Mouse (Mus musculus) liver, embryonic 16.5 days (tissue): ENCODE results near the gene Klf13. TPM values are rescaled to one million over a fixed set of nuclear protein-coding genes. Genes with fewer than 3 reads are reported as not detected.

Experiments
- ATAC-seq: fragments of 200-750 bp; cut with Nextera tagmentation; 2 replicates; pipeline ENCODE4 v1.8.0; 2017; ENCODE audit warnings: low read depth, mild to moderate bottlenecking, moderate number of reproducible peaks, moderate library complexity
- H3K27ac ChIP-seq: fragments of 300-500 bp; sonication (generic); 2 replicates; pipeline ENCODE4 v1.5.1; 2014; ENCODE audit warnings: mild to moderate bottlenecking, low read length
- H3K27me3 ChIP-seq: fragments of 300-500 bp; sonication (generic); 2 replicates; pipeline ENCODE4 v1.6.1; 2014; ENCODE audit warnings: low read depth, low read length, mixed read lengths; ENCODE audit not compliant: control insufficient read depth, insufficient read depth
- H3K36me3 ChIP-seq: fragments of 300-500 bp; sonication (generic); 2 replicates; pipeline ENCODE4 v1.6.1; 2014; ENCODE audit warnings: mild to moderate bottlenecking; ENCODE audit not compliant: control insufficient read depth, insufficient read depth
- H3K4me1 ChIP-seq: fragments of 300-500 bp; sonication (generic); 2 replicates; pipeline ENCODE4 v1.6.1; 2014; ENCODE audit warnings: low read depth, low read length, mixed read lengths; ENCODE audit not compliant: control insufficient read depth
- H3K4me2 ChIP-seq: fragments of 300-500 bp; sonication (generic); 2 replicates; pipeline ENCODE4 v1.6.1; 2014; ENCODE audit warnings: low read depth, low read length, mixed read lengths
- H3K4me3 ChIP-seq: fragments of 300-500 bp; sonication (generic); 2 replicates; pipeline ENCODE4 v1.5.1; 2014; ENCODE audit warnings: low read depth, mild to moderate bottlenecking, low read length
- H3K9ac ChIP-seq: fragments of 300-500 bp; sonication (generic); 2 replicates; pipeline ENCODE4 v1.6.1; 2014; ENCODE audit warnings: low read depth, low read length
- H3K9me3 ChIP-seq: fragments of 300-500 bp; sonication (generic); replicated peaks from 2 replicates; pipeline ENCODE4 v1.6.1; 2016; ENCODE audit warnings: low read length; ENCODE audit not compliant: control insufficient read depth
- WGBS: fragments of 180-500 bp; shearing (Covaris S2); extraction: QIAGEN DNeasy Blood & Tissue Kit; methylation state at CpG from one replicate; pipeline ENCODE4 v1.1.7; 2014; ENCODE audit not compliant: insufficient replicate concordance; 5-methylcytosine and 5-hydroxymethylcytosine counted together
- polyA plus RNA-seq: library from polyadenylated mRNA; unstranded; fragments of >200 nt; fragmentation: Nextera tagmentation; extraction: Ambion mirVana; gene quantifications from 2 replicates; pipeline ENCODE4 v1.2.1, GENCODE M21; 2015

Klf13 gene
- polyA plus RNA-seq, 1 experiment from 2014 or later, result 16.6 TPM

DNA sequence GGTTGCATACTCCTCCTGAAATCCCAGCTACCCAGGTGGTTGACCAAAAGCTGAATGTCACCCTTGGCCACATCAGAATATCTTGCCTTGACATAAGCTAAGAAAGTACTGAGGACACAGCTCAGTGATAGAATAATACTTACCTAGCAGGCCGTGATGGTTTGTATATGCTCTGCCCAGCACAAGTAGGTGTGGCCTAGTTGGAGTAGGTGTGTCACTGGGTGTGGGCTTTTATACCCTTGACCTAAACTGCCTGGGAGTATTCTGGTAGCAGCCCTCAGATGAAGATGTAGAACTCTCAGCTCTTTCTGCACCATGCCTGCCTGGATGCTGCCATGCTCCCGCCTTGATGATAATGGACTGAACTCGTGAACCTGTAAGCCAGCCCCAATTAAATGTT lies 6.3 kb downstream of the Klf13 start:
- 55% methylated on average over 3 of the region's 3 CpGs for WGBS
- no peaks in the 10 kb centered on the region for H3K36me3 ChIP-seq
- ATAC-seq, result 0 out of 2 replicates have a peak, but pooled peaks have one; percentile 11
- no peak overlapping the region for H3K4me2 ChIP-seq
- H3K4me1 ChIP-seq, result peaks cover 77% of the 10 kb centered on the region
- H3K9me3 ChIP-seq, result no peaks in the 10 kb centered on the region
- no peak overlapping the region for H3K27ac ChIP-seq
- H3K4me3 ChIP-seq, result no peak overlapping the region
- no peaks in the 10 kb centered on the region for H3K27me3 ChIP-seq
- H3K9ac ChIP-seq, result no peak overlapping the region

DNA sequence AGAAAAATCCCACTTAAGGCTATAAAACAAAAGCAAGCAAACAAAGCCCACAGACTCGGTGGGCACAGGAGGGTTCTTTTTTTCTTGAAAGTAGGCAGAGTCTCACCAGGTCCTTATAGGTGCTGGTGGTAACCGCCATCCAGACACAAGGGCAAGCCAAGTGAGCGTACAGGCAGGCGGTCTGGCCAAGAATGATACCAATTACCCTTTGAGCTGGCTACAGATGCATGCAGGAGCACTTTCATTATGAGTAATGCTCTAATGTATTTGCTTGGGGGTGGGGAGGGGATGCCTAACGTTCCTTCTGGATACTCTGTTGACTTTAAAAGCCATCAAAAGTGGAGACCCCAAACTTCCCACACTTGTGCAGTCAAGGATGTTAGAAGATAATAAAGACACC lies 7.9 kb downstream of the Klf13 start:
- H3K4me1 ChIP-seq, result peaks cover 89% of the 10 kb centered on the region
- WGBS, result 82% methylated on average over 5 of the region's 5 CpGs
- no peak overlapping the region for H3K4me2 ChIP-seq
- no peak overlapping the region for H3K9ac ChIP-seq
- no peak for ATAC-seq
- peak overlapping the region; percentile 26; the same call in 1 of the 2 replicates for H3K27ac ChIP-seq
- H3K27me3 ChIP-seq, result no peaks in the 10 kb centered on the region
- H3K9me3 ChIP-seq, result no peaks in the 10 kb centered on the region
- no peak overlapping the region for H3K4me3 ChIP-seq
- H3K36me3 ChIP-seq, result no peaks in the 10 kb centered on the region

DNA sequence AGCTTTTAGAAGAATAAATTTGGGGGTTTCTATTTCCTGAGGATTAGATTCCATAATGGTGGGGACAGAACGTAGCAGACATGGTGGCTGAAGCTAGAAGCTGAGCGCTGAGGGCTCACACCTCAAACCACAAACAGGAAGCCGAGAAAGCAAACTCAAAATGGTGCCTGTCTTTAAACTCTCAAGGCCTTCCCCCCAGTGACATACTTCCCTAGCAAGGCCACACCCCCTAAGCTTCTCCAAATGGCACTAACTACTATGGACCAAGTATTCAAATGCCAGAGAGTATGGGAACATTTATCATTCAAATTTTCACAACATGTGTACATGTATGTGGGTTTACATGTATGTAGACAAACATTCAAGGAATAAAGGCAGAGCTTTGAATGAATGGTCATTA lies 8.6 kb downstream of the Klf13 start:
- no peak for ATAC-seq
- no peak overlapping the region; the same call in 1 of the 2 replicates for H3K27ac ChIP-seq
- H3K4me1 ChIP-seq, result peaks cover 89% of the 10 kb centered on the region
- no peak overlapping the region for H3K4me3 ChIP-seq
- H3K4me2 ChIP-seq, result no peak overlapping the region
- WGBS, result 31% methylated on average over 3 of the region's 3 CpGs
- no peak overlapping the region for H3K9ac ChIP-seq
- no peaks in the 10 kb centered on the region for H3K27me3 ChIP-seq
- H3K36me3 ChIP-seq, result no peaks in the 10 kb centered on the region
- no peaks in the 10 kb centered on the region for H3K9me3 ChIP-seq

DNA sequence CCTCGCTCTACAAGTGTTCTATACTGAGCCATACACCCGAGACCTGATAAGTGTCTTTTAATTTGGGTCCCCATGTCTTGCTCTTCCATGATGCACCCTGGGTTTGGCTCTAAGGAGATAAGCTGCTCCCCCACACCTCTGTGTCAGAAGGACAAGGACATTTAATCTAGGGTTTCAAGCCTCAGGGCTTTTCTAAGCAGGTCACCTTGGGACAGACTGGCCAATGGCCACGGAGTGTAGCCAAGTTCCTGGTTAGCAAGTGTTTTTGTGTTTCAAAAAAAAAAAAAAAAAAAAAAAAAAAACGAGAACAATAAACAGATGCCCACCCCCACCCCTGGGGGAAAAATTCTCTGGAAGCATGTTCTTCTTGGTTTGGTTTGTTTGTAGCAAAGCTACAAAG lies 9.6 kb downstream of the Klf13 start:
- ATAC-seq, result peak; percentile 67
- no peak overlapping the region for H3K4me3 ChIP-seq
- peak overlapping the region; percentile 55 for H3K27ac ChIP-seq
- no peak overlapping the region for H3K9ac ChIP-seq
- H3K9me3 ChIP-seq, result no peaks in the 10 kb centered on the region
- no peaks in the 10 kb centered on the region for H3K36me3 ChIP-seq
- WGBS, result 35% methylated on average over 4 of the region's 4 CpGs
- H3K4me2 ChIP-seq, result peak overlapping the region; percentile 18; the same call in 1 of the 2 replicates
- peaks cover 87% of the 10 kb centered on the region for H3K4me1 ChIP-seq
- no peaks in the 10 kb centered on the region for H3K27me3 ChIP-seq

DNA sequence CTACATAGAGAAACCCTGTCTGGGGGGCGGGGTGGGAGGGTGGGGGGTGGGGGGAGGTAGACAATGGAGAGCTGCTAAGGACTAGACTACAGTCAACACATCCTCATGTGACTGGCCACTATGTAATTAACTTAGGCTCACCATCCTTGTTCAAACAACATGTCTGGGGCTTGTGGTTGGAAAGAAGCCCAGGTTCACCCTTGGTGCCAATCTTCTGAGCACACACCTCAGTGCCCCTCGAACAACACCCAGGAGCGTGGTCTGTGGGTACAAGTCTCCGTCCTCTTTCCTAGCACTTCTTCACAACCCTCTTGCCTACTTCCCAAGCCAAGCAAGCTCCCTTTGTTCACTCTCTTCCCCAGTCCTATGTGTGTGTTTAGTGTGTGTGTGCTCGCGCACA lies 11.6 kb downstream of the Klf13 start:
- WGBS, result 75% methylated on average over 6 of the region's 6 CpGs
- H3K36me3 ChIP-seq, result no peaks in the 10 kb centered on the region; the same call in 1 of the 2 replicates
- H3K9me3 ChIP-seq, result no peaks in the 10 kb centered on the region
- no peak overlapping the region for H3K9ac ChIP-seq
- H3K4me2 ChIP-seq, result no peak overlapping the region
- H3K27me3 ChIP-seq, result no peaks in the 10 kb centered on the region
- peaks cover 81% of the 10 kb centered on the region for H3K4me1 ChIP-seq
- no peak overlapping the region for H3K4me3 ChIP-seq
- no peak for ATAC-seq
- no peak overlapping the region for H3K27ac ChIP-seq

DNA sequence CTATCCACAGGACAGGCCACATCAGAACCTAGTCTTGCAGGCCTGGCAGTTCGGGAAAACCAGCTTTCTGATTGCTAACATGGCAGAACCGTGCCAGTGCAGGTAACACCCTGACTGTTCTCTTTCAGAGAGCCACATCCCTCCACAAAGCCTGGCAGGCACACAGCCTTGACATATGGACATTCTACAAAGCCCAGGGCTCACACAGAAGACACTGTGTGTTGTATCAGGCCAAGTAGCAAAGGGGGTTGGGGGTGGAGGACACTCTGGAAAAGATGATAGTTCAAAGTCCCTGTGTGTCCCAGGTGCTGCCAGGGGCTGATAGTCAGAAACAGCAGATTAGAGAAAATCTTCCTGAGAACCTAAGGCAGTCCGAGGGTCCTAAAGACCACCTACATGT lies 12.2 kb downstream of the Klf13 start:
- ATAC-seq, result no peak
- H3K27ac ChIP-seq, result no peak overlapping the region
- WGBS, result 45% methylated on average over 3 of the region's 3 CpGs
- no peaks in the 10 kb centered on the region; the same call in 1 of the 2 replicates for H3K36me3 ChIP-seq
- no peak overlapping the region for H3K4me3 ChIP-seq
- no peaks in the 10 kb centered on the region for H3K9me3 ChIP-seq
- no peaks in the 10 kb centered on the region for H3K27me3 ChIP-seq
- H3K4me1 ChIP-seq, result peaks cover 79% of the 10 kb centered on the region
- no peak overlapping the region for H3K9ac ChIP-seq
- no peak overlapping the region for H3K4me2 ChIP-seq

DNA sequence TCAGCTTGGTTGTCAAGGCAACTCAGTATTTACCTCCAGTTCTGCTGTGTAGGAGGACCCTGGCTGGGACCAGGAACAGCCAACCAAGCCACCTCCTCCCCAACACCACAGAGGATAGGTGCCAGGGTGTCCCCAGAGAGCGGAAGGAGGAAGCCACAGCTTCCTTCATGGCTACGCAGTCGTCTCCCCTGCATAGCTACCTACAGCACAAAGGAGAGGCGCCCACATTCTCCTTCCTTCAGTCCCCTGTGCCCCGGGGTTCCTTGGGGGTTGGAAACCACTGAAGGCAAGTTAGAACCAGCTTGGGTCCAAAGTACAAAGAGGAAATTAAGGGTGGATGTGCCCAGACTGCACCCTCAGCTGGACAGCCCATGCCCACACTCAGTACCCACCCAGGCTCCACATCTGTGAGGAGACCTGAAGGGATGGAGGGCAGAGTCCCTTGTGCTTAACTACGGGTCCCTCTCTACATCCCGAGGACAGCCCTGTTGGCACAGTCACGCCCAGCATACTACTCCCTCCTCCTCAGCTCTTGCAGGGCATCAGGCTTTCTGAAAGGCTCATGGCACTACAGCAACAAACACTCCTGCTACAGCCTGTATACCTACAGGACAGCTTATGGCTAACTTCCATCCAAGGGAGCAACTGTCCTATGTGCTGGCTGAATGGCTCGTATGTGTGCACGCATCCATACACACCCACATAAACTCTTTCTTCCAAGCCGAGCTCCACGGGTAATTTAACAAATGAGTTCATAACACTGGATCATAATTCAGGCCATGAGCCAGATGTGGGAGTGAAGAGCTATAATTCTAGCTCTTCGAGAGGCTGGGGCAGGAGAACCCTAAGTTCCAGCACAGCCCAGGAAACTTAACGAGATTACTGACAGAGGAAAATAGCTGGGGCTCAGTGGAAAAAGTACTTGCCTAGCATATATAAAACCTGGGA lies 13.0 kb downstream of the Klf13 start:
- peak; percentile 7; the same call in 1 of the 2 replicates for ATAC-seq

DNA sequence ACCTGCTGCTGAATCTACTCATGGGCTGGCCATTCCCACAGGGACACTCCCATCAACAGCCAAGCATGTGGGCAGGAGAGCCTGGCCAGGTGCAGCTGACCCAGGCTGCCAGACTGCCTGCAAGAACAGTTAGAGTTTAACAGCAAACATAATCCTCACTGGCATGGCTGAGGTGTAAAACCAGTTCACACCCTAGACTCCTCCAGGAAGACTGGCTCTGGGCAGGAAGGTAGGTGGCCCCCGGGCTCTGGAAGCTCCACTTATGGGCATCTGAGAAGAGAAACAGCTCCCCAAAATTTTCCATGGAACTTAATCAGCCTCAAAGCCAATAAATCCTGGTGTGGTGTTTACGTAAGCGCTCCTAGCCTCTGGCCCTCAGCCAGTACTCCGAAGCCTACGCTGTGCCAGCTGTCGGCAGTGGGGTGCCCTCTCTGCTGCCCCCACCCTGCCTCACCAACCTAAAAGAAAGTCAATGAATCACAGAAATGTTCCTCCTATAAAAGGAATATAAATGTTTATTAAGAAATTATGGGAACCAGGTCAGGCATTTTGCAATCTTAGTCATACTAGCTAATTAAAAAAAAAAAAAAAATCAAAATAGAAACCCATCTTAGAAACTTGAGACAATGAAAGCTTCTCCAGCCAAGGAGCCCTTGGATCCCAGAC lies 13.8 kb downstream of the Klf13 start:
- Histone ChIP-seq H3K9ac (no peak overlapping the region), H3K4me2 (no peak overlapping the region), H3K4me1 (peaks cover 71% of the 10 kb centered on the region), H3K27ac (no peak overlapping the region), H3K36me3 (no peaks in the 10 kb centered on the region; the same call in 1 of the 2 replicates), H3K27me3 (no peaks in the 10 kb centered on the region), H3K9me3 (no peaks in the 10 kb centered on the region), H3K4me3 (no peak overlapping the region)
- WGBS, result 78% methylated on average over 6 of the region's 6 CpGs
- no peak for ATAC-seq

More for the DNA sequence above, 13.0 kb downstream of the Klf13 start:
- Histone ChIP-seq H3K36me3 (no peaks in the 10 kb centered on the region; the same call in 1 of the 2 replicates), H3K9me3 (no peaks in the 10 kb centered on the region), H3K27ac (peak overlapping the region; percentile 13; the same call in 1 of the 2 replicates), H3K4me2 (no peak overlapping the region), H3K4me3 (no peak overlapping the region), H3K9ac (no peak overlapping the region; the same call in 1 of the 2 replicates), H3K4me1 (peaks cover 76% of the 10 kb centered on the region), H3K27me3 (no peaks in the 10 kb centered on the region)
- WGBS, result 48% methylated on average over 14 of the region's 14 CpGs
